Mouse (Mus musculus) right cerebral cortex, postnatal 10 days (tissue): ENCODE results near the gene Avpr1b.
"Not testable (repeated sequence)": the region's sequence is repeated elsewhere in the genome, so short reads cannot be mapped to it uniquely, and the experiment has no call there.

Experiments
- DNase-seq, 2 experiments: peaks; one replicate each; pipeline ENCODE4 v3.0.0; 2021; ENCODE audit warnings: low spot score in 2 of 2

Gene Avpr1b

DNA sequence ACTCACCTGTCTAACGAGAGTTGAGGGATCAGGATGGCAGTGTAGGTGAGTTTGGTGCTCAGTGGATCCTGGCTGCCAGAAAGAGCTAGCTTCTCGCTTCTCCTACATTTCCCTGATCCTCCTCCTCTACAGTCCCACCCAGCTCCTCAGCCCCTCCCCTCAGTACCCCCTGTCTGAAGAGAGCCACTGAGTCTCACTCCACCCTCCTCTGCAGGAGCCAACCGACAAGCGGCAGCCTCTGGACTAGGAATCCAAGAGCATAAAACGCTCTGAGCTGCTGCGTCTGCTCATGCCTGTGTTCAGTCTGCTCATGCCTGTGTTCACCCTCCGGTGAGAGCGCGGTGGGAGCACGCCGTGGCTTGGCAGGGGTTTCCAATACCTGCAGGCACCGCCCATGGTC, at the start of gene Avpr1b:
Avpr1b (plus strand) TSS at position 335 of the 400 bp plus-strand sequence.
- DNase-seq, result peak in 1 of 2 experiments; percentile 32

DNA sequence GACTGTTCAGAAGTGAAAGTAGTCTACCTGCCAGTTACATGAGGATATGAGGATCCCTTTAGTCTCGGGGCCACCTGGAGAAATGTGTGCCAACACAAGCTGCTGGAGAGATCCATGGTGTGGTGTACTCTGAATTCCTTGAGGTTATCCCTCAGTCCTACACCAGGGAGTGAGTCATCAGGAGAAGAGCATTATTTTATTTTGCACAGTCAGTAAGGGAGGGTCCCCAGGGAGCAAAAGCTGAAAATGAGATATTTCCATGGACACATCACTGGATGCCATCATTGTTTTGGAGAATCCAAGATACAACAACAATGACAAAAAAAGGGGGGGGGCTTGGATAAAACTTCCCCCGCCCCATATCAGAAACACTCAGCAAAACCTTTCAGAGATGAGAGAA, 47.1 kb upstream of the Avpr1b start:
- DNase-seq, result no peak

DNA sequence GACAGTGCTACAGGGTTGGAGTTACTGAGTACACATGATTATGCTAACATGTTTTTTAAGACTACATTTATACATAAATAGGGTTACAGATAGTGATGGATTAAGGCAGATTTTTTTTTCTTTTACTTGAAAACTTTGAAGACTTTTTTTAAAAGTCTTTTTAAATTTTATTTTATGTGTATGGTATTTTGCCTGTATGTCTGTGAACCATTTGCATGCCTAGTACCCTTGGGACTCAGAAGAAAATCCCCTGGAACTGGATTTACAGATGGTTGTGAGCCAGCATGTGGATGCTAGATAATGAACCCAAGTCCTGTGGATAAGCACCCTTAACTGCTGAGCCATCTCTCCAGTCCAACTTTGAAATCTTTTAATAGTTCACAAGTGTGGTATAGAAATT, 45.6 kb upstream of the Avpr1b start:
- no peak for DNase-seq

DNA sequence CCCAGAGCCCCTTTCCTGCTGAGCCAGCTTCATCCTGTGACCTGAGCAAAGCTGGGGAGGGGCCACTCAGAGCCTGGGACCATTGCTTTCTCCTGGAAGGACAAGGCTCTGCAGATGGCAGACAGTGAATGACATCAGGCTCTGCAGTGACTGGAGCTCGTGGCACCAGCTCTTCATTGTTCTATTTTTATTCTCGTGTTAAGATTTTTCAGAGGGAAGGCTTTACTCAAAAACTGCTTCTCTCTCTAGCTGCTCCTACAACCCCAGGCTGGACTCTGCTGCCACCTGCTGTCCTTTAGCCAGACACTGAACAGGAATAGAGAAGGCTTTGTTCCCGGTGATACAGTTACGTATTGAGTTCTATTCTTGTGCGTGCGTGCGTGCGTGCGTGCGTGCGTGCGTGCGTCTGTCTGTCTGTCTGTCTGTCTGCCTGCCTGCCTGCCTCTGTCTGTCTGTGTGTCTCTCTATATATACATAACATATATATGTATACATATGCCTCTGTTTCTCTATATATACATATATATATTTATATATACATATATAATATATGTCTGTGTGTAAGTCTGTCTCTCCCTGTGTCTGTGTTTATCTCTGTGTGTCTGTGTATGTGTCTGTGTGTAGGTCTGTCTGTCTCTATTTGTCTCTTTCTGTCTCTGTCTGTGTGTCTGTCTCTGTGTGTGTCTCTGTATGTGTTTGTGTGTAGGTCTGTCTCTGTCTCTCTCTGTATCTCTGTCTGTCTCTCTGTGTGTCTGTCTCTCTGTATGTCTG, 43.8 kb upstream of the Avpr1b start:
- DNase-seq, result peak; percentile 90

DNA sequence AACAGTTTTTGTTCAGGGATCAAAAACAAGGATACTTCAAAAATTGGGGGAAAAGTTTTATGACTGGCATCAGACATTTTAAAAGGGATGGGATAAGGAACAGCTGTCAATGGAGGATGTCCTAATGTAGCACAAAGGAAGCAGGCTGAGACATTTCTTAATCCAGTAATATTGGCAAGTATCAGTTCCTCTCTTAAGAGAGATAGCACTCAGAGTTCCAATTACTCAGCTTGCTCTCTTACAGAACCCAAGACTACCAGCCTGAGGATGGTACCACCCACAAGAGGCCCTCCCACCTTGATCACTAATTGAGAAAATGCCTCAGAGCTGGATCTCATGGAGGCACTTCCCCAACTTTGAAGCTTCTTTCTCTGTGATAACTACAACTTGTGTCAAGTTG, 38.5 kb upstream of the Avpr1b start:
- DNase-seq, result no peak

DNA sequence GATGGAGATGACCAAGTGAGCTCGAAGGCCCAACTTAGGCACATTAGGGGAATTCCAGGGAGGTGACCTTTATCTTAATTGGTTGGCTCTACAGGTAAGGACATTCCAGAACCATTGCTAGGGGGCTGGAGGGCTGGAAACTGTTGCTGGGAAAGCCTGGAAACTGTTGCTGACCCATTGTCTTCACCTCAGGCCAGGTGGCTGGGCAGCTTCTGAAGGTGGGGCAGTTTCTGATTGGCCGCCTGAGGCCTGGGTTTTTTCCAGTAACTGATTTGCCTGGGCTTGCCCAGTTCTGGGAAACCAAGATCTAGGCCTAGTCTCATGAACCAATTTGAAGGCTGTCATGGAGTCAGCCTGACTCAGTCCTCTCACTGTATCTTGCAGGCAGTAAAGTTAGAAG, 37.0 kb upstream of the Avpr1b start:
- DNase-seq, result no peak

DNA sequence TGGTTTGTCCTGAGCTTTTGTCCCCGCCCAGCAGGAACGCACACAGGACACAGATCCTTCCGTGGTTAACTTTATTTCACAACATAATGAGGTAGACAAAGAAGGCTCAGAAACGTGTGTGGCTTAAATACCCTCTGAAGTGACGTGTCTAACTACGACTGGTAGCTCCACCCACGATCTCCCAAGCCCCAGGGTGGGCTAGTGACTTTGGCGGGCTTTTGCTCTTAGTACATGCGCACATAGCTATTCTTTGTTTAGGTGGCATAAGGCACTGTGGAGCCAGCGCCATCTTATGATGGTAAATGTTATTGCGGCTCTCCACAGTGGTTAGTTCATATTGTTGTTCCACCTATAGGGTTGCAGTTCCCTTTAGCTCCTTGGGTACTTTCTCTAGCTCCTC, 33.0 kb upstream of the Avpr1b start:
- DNase-seq, result not testable (repeated sequence)

DNA sequence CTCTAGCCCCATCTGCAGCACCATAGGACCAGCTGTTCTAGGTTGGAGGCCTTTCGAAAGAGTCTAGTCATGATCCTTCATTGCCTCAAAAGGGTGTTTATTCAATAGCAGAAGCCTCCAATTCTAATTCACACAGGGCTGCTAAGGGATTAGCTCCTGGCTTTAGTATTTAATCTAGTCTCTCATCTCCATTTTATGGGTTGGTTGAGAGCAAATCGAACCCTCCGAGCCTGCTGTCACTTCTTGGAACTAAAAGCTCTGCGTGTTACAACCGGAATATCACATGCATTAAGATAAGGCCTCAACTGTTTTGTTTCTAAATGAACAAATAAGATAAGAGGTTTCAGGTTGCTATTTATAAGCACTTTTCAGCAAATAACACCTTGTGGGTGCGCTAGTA, 29.3 kb upstream of the Avpr1b start:
- DNase-seq, result no peak

GRCm38 (mm10) chr1:131570391-131570790, 28.6 kb upstream of the Avpr1b start:
- DNase-seq, result no peak

GRCm38 (mm10) chr1:131573721-131574120, 25.3 kb upstream of the Avpr1b start:
- no peak for DNase-seq

DNA sequence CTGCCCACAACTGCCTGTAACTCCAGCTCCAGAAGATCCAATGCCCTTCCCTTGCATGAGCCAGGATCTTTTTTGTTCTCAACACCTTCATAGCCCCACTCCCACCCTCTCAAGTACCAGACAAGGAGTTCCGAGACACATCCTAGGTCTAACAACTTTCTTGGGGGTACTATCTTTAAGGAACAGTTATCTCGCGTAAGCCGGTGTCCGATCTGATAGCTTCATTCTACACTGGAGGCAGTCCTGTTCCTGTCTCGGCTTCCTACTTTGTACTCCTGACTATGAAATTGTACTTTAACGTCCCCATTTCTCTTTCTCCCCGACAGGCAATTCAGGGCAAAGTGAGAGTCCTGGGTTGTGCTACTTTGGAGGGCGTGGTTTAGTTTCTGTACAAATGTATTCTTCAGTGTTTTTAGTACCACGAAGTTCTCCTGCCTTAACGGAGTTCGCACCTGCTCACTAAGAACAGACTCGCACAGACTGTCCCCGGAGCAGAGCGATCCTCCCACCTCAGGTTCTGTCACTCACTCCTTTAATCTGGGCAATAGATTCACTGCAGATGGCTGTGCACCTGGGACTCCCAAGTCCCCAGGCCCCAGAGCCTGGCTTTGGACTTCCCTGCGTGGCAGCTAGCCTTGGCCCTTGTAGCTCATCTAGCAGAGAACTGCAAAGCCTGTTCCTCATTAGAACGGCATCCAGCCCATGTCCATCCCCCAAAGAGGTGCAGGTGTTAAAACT, 19.9 kb upstream of the Avpr1b start:
- peak; percentile 39 to 43 for DNase-seq

- no peak for DNase-seq
Measured at GRCm38 (mm10) chr1:131580389-131580788, 18.6 kb upstream of the Avpr1b start.

DNA sequence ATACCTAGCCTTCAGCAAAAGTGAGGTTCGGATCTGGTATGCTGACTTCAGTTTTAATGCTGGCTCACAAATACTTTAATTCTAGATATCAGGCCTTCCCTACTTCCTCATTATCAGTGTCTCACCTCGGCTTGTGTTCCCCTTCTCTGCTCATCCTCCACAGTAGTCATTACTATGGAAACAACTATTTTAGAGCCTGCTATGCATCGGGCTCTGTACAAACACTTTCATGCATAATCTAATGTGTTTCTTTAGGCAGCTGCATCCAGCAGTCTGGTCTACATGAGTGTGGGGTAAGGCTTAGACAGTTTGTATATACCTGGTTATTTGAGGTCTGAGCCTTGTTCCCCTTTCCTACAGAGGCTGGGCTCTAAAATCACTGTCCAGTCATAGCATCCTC, 15.4 kb upstream of the Avpr1b start:
- DNase-seq, result no peak

- DNase-seq, result peak; percentile 53 to 65
Measured at GRCm38 (mm10) chr1:131586836-131587235, 12.2 kb upstream of the Avpr1b start.

DNA sequence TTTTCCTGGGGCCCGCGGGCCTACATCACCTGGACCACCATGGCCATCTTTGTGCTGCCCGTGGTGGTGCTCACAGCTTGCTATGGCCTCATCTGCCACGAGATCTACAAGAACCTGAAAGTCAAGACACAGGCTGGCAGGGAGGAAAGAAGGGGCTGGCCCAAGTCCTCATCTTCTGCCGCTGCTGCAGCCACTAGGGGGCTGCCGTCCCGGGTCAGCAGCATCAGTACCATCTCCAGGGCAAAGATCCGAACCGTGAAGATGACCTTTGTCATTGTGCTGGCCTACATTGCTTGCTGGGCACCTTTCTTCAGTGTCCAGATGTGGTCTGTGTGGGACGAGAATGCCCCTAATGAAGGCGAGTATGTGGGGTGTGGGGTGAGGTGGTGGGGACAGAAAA, 1.3 kb downstream of the Avpr1b start:
- no peak for DNase-seq

DNA sequence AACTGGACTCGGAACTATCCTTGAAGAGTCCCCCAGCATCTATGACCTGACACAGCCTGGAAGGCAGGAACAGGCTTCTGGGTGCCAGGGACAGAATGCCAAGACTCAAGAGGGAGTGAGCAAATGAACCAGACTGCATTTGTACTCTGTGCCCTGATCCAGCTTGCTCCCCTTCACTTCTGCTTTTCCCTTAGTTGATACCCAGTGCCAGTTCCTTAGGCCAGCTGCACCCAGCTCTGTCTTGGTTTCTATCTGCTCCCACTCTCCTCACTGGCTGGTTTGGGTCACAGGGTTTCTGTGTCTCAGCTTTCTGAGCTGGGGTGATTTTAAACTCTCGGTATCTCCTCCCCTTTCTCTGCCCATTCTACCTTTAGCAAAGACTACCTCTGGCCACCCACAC, 7.7 kb downstream of the Avpr1b start:
- no peak for DNase-seq

DNA sequence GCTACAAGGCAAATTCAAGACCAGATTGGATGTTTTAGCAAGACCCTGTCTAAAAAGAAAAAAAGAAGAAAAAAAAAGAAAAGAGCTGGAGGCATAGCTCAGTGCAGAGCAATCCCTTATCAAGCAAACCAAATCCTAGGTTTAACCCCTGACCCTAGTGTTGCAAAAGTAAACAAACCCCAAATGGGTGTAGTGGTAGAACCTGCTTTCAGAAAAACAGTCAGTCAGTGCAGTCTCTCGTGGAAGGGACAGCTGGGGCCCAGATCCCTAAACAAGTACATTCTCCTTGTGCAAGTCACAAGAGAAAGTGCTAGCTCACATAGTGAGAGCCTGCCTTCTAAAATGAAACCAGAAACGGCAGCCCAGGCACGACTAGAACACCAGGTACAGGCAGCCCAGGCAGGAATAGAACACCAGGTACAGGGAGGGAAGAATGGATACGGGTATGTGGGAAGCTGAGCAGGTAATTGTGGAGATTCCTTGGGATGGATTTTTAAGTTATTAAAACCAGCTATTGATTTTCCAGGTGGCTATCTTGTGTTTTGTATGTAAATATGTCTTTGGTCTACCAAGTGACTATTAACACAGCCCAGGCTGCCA, 13.6 kb downstream of the Avpr1b start:
- DNase-seq, result peak; percentile 38 to 41

- DNase-seq, result peak; percentile 55 to 71
Measured at GRCm38 (mm10) chr1:131613361-131614133, 14.5 kb downstream of the Avpr1b start.

GRCm38 (mm10) chr1:131614641-131615040, 15.6 kb downstream of the Avpr1b start:
- no peak for DNase-seq

DNA sequence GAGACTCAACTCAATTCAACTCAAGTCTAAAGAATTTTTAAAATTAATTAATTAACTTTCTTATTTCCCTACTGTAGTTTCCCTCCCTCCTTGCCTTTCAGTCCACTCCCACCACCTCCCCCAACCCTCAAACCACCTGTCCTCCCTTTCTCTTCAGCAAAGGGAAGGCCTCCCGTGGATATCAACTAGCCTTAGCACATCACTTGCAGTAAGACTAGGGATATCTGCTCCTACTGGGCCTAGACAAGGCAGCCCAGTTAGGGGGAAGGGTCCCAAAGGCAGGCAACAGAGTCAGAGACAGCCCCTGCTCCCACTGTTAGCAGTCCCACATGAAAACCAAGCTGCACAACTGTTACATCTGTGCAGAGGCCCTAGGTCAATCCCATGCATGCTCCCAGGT, 17.1 kb downstream of the Avpr1b start:
- no peak for DNase-seq

DNA sequence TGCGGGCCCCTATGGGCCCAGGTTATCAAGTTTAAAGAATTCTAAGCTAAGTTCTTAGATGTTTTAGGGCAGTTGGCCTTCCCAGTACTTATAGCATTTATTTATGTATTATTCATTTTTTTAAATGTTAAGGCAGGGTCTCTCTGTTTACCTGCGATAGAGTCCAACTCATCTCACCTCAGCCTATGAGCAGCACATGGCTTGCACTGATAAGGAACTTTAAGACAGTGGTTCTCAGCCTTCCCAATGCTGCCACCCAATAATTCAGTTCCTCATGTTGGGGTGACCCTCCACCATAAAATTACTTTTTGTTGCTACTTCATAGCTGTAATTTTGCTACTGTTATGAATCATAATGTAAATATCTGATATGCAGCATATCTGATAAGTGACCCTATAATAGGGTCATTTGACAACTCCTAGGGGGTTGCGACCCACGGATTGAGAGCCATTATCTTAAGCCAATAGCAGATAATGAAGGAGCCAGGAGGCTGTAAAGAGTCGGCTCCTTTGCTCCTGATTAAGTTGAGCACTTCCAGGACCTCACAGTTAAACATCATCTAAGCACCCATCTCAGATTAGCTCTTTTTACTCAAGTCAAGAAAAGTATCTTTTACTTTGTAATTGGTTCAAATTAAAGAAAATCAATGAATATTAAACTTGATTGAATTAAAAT, 17.6 kb downstream of the Avpr1b start:
- no peak for DNase-seq

GRCm38 (mm10) chr1:131618576-131618975, 19.5 kb downstream of the Avpr1b start:
- DNase-seq, result no peak
